Mouse (Mus musculus): ENCODE results near the gene Ttc28.

Ttc28 gene

DNA sequence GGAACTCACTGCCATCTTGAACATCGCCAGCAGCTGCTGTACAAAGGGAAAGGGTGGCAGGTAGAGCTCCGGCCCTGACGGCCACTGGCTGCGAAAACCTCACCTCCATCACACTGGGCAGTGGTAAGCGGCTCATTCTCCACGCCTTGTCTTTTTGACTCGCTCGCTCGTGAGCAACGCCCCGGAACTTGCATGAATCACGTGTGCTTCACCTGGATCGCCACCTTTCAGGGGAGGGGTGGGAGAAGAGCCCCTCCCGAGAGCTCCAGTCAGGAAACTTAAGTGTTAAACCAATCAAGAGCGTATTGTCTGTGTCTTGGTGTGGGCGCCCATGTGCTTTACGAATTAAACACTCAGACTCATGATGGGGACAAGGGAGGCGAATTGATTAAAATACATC, 252.0 kb downstream of the Ttc28 start:
- no peak for DNase-seq (ENCODE audit: low spot score in 2 of 2)

DNA sequence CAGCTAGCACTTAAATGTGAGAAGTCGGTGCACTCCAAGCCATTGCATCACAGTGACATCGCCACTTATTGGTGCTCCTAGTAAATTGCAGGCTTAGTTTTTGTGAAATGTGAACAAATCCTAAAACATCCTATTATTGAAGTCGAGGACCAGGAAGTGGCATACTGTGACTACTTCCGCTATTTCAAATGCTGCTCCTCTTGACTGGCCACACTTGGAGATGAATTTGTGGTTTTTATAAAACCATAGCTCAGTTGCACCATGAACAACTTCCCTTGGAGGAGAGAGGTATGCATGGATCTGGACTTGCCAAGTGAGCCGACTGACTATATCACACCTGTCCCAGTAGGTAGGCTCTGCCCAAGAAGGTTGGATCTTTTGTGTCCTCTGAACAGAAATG, 253.5 kb downstream of the Ttc28 start:
- DNase-seq (ENCODE audit: low spot score in 2 of 2): no peak

DNA sequence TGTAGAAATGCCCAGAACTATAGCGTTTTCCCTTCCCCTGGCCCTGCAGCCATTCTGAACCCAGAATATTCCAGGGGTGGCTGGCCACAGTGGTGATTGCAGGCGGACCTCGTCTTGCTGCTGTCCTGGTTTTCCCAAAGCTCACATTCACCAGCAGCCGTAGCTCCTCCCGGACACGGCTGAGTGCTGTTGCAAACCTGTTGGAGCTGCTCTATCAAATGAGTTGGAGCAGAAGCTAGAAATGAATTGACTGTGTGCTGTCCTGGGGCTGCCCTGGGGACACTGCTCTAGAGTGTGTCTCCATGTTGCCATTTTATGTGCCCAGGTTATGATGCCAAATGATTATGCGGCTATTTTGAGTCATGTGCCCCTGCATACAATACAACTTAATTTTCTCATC, 254.2 kb downstream of the Ttc28 start:
- no peak for DNase-seq (ENCODE audit: low spot score in 2 of 2)

DNA sequence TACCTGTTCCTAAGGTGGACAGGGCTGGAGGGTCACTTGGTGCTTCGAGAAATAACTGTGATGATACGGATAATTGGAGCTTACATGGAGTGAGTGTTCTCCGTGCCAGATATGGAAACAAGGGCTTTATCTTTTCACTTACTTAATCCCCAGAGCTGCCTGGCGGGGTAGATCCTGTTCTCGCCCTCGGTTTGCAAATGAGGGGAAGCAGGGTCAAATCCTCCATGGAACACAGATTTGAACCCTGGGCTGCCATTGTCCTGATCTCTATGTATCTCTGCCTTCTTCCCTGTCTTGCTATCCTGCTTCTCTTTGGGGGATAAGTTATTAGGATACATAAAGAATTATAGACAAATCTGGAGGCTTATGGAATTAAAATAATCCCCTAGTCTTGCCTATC, 257.7 kb downstream of the Ttc28 start:
- no peak for DNase-seq (ENCODE audit: low spot score in 2 of 2)

DNA sequence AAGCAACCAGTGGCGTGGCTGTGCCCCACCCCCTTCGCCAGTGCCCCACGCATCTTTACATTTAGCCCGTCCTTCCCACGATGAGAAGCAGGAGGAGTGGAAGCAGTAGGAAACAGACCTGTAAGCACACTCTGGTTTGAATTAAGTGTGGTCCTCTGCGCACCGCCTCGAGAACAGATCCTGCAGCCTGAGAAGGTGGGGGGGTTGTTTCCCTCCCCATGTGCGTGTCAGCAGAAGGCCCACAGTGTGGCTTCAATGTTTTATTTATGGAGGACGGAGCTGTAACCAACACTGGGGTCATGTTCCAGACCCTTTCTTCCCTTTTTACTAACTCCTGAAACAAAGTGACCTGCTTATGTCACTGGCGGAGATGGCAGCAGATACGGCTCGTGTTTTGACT, 258.1 kb downstream of the Ttc28 start:
- no peak for DNase-seq (ENCODE audit: low spot score in 2 of 2)

DNA sequence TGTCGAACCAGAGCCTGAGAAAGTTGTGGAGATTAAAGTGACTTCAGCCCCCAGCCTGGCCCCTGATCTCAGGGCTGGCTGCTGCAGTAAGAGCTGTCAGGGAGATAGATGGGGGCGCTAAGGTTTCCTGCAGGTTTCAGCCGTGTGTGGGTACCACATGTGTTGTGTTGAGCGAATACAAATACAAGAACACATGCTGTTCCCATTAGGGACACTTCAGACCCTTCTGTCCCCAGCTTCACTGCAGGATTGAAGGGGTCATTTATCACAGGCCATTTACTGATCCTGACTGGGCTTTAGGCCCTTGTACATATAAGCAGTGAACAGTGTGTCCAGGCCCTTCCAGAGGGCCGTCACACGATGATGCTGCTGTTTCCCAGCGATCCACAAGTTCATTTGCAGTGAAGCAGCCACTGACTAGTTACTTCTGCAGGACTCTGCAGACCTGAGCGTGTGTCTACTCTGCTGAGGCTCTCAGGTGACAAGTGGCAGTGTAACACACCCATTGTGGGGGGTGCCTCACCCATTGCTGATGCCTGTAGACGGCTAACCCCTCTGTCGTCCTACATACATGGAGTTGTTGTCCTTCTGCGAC, 258.7 kb downstream of the Ttc28 start:
- no peak for DNase-seq (ENCODE audit: low spot score in 2 of 2)

DNA sequence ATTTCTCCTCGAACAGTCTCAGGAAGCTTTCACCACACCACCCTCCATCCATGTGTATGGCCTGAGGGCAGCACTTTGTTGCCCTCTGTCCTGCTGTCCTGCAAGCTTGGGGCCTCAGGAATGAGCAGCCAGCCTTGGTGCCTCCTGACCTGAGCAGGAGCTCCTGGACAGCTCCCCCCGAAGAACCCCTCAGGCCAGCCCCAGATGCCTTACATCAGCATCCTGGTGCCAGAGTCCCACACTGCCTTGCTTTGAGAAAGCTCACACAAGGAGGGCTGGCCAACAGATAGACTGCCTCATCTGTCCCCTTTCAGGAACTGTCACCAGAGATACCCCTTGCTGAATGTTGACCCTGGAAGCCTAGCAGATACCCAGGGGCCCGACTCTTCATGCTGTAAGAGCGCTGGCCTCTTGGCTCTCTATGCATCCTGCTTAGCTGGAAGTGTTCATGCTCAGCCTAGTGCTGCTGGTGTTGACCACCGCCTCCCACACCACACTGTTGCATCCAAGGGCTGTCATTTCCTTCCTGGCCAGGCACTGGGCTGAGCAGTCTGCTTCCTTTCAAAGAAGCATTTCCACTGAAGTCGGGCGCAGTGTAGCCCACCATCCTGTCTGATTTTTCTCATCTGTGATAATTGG, 259.4 kb downstream of the Ttc28 start:
- DNase-seq (ENCODE audit: low spot score in 2 of 2): no peak

DNA sequence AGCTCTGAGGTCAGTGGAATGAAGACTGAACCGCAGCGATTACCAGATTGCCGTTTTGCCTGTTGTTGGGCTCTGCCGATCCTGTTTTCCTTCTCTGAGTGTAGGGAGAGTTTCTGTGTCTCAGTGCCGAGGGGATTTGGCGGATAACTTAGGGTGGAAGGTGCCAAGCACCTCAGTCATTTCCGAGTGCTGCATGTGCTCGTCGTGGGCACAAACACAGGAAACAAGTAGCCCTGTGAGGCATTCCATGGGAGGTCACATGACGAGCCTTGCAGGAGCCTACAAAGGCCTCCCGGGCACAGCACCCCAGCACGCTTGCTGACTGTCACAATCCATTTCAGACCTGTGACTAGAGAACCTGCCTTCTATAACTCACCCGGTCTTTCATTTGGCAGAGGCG, 260.0 kb downstream of the Ttc28 start:
- DNase-seq (ENCODE audit: low spot score in 2 of 2): no peak

DNA sequence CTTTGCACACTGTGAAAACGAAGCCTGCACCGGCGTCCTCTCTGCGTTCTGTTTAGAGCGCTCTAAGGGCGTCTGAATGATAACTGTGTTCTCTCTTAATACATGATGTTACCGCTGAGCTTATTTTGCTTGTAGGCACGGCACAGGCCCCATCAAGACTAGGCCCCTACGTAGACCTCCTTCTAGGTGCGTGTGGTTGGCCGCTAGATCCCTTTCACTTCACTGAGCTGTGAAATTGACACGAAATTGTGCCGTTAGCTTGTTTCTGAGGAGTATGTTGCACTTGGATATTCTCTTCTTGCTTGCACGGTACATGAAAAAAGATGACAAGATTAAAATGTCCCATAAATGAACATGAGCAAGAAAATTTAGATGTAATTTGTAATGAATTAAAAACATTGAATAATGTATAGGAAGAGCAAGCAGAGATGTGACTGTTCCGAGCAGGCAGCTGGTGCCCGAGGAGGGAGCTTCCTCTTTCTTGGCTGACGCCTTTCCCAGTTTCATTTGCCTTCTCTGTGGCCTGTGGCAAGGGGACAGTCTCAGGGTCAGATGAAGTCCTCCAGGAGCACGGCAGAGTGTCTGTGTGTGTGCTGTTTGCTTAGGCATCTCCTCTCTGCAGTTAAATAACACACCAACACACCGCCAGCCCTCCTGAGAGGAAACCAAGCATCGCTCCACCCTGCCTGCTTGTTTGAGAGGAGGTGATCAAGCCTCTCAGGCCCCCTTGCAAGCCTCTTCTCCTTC, 261.7 kb downstream of the Ttc28 start:
- peak in 1 of 2 experiments; percentile 1 for DNase-seq (ENCODE audit: low spot score in 2 of 2)

DNA sequence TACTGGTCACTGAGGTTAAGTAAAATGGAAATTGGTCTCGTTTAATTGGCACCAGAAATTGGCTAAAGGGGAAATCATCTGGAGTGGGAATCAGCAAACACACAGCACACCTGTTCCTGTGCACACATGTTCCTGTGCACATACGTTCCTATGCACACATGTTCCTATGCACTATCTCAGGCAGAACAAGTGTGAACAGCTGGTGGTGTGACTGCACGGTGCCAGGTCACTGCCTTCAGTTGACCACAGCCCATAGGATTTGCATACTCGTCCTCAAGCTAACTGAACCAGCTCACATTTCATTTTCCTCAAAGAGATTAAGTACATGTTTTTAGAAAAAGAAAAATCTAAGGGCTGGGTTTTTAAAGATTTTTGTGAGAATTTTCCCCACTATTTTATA, 263.2 kb downstream of the Ttc28 start:
- no peak for DNase-seq (ENCODE audit: low spot score in 2 of 2)

DNA sequence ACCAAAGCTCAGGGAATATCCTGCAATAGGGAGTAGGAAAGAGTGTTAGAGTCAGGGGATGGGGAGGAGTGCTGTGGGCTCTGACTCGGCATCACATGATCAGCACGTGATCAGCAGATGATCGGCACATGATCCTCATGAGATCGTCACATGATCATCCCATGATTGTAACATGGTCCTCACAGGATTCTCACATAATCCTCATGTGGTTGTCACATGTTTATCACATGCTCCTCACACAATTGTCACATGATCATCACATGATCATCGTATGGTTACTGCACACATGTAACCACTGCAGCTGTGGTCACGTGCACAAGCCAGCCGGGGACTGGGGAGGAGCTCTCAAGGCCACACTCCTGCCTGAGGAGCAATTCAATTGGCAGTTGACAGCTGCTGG, 264.8 kb downstream of the Ttc28 start:
- DNase-seq (ENCODE audit: low spot score in 2 of 2): no peak

DNA sequence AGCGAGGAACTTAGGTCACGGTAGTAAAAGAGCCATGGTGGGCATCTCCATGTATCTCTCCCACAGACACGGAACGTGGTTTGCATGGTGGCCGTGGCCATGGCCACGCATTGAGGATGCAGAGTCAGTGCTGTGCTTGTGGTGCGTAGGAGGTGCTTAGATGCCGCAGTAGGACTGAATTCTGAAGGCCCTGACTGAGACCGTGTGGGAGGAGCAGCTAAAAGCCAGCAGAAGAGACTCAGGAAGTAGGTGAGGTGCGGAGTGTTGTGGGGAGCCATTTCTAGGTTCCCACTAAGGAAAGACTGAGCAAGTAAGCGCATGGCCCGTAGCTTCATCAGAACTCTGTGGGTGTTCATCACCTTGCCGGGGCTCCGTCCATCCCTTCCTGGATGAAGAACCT, 271.0 kb downstream of the Ttc28 start:
- no peak for DNase-seq (ENCODE audit: low spot score in 2 of 2)

DNA sequence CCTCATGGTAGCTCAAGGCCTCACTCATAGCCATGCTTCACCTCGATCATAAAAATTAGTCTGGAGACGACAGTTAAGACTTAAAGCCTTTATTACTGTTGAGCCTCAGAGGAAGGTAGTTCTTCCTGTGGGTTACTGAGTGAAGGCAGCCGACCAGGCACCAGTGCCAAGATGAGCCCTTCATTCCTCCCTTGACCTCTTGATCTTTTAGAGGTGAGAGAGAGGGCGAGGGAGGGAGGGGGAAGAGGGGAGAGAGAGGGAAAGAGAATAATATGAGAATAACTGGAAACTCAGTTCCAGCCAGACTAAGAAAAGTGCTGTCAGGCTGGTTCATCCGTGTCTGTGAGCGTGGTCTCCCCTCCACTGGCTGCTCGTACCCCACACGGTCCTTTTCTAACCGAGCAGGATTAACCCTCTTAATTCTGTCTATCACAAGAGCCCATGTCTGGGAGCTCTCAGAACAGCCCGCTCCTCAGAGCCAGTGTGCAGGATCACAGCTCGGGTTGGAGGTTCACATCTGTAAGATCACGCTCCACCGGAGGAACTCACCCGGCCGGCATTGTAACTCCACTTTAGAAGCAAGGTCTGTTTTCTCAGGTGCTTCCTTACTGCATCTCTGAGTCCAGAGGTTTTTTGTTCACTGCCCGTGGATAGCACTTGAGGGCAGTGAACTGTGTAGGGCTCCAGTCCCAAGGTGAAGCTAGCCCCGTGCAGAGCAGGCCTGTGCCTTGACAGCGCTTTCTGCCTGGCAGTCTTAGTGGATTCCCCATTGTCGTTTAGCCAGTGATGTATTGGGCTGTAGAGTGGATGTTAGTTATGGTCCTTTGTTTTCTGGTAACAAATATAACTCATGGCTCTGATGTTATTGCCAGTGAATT, 272.5 kb downstream of the Ttc28 start:
- DNase-seq (ENCODE audit: low spot score in 2 of 2): no peak

DNA sequence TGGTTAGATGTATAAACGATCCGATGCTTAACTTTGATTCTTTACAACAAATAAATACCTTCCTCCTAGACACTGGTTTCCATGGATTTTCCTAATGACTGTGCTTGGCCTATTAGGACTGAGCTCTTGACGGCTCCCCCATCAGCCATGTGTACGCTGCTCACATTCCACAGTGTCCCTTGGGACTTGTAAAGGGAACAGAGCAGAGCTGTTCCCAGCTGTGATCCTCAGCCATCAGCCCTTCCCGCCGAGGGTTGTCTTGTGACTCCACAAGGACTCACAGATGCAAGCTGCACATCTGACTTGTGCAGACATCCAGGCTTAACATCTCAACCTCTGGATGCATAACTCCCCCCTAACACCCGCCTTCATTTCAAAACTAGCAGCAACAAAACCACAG, 275.0 kb downstream of the Ttc28 start:
- no peak for DNase-seq (ENCODE audit: low spot score in 2 of 2)

DNA sequence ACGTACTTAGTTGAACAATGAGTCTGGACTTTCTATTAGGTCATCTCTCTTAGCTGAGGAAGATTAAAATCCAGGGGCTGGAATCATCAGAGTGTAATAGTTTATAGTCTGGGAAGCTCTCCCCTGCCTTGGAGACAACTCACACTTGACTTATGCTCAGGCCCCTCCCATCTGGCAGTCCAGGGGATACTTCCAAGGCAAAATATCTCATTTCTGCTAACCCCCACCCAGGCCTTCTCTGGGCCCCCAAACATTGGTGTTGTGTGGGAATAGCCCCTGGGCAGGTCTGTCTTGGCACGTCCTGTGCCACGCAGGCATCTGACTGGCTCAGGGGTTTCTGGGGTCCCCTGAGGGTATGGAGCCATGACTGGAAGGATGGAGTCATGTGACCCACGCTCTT, 275.7 kb downstream of the Ttc28 start:
- no peak for DNase-seq (ENCODE audit: low spot score in 2 of 2)

DNA sequence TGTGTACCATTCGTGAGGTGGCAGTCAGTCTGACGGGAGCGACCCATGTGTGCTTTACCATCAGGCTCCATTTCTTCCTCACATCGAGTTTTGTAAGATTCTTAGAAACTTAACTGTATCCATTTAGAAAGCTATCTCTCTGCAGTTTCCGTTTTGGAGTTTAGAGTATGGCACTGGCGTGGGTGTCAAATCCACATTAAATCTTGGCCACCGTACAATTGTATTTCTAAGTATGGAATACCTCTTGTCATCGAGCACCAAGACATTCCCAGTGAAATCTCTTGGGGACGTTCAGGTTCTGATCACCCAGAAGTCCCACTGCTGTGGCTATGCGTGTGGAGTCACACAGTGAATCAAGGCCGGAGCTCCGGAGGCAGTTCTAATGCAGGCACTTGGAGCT, 276.3 kb downstream of the Ttc28 start:
- DNase-seq (ENCODE audit: low spot score in 2 of 2): no peak

DNA sequence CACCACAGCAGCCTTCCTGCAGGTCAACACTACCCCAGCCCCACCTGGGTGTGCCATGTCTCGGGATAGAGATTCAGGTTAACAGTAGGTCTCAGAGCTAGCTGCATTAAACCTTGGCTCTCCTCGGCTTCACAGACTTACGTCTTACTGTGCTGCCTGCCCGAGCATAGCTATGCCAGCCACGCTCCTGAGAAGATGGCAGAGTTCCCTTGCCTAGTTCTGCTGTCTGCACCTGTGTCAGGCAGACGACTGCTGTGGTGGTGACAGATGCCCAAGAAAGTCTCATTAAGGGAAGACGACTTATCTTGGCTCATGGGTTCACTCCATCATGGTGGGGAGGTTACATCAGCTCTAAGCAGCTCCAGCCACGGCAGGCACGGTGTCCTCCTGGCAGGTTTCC, 278.7 kb downstream of the Ttc28 start:
- no peak for DNase-seq (ENCODE audit: low spot score in 2 of 2)

DNA sequence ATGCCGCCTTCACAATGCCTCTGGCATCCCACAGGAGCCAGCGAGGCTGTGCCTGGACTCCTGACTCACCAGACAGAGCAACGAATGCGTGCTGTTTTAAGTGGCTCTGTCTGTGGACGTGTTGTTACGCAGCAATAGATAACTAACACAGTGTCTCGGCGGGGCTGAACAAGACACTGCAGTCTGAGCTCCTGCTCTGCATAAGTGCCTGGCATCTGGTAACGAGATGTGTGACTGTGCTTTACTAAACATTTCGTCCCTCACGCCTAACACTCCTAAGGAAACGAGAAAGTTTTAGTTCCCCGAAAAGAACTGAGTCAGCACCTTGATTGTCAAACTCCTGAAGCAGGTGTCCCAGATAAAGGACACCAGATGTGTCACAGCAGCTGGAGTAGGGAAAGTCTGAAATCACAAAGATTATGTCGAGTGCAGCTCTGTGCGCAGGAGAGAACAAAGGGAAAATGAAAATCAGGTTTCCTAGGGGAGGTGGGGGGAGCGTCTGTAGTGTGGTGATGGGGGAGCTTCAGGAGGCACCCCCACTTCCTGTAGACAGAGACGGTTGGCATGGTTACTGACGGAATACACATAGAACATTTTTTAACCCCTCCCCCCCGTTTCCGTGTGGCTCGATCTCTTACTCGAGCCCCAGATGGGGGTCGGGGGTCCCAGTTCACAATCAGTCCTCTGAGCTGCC, 280.2 kb downstream of the Ttc28 start:
- DNase-seq (ENCODE audit: low spot score in 2 of 2): no peak

DNA sequence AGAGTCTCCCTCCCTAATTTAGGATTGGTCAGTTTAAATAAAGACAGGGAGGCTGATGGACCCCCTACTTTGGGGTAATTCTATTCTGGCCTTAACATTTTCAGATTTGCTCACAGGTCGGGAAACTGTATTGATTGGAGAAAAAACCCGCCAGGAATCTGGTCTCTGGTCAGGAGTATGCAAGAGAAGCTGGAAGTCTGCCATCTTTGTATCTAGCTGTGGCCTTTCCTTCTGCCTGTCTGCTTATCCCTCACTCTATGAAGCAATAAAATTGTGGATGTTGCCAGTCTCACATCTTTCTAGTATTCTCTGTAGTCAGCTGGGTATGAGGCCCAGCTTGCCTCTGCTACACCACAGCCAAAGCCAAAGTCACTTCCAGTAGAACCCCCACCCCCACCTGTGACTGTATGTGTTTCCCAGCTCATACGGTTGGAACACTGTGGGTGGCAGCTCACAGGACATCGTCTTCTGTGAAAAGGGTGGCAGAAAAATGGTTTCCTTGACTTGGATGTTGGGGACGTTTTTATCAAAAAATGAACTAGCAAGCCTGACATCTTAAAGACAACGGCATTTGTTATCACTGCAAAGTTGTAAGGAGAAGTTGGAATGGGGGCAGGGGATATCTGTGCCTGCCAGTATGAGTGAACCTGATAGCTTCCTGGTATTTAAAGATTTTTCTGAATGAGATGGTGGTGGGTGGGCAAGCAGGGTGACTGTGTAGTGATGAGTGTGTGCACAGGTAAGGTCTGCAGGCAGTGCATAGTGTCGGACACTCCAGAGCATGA, 281.7 kb downstream of the Ttc28 start:
- DNase-seq (ENCODE audit: low spot score in 2 of 2): no peak

DNA sequence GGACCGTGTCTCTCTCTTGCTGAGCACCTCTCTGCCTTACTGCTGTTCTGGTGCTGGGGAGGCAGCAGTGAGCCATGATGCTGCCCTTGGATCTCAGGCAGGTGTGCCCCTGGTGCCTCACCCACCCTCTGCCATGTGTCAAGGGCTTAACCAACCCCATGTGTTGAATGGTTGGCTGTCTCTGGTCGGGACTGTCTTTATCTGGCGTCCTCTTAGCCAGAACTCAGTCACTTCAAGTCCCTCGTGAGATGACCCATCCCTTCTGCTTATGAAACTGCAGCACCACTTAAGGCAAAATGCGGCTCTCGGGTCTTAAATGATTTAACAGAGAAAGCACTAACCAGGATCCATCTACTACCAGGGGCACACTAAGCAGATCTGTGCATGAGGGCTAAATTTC, 283.3 kb downstream of the Ttc28 start:
- no peak for DNase-seq (ENCODE audit: low spot score in 2 of 2)

DNA sequence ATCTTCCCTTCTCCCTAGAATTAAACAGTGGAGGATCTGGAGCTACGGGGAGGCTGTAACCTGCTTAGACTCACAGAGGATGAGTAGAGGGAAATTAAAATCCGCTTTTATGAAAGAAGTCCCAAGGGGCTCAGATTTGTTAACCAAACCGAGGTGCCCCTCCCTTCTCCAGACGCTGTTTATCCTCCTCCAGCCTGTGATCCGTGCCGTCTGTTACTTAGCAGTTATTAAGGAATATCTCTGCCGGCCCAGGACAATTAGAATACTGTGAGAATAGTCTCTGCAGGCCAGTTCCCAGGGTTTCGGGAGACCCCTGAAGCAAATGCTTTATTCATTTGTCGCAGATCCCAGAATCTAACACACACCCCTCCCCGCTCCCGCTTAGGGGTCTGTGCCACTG, 283.8 kb downstream of the Ttc28 start:
- DNase-seq (ENCODE audit: low spot score in 2 of 2): no peak
